Mouse (Mus musculus): ENCODE results near the gene Trio.

Gene Trio

DNA sequence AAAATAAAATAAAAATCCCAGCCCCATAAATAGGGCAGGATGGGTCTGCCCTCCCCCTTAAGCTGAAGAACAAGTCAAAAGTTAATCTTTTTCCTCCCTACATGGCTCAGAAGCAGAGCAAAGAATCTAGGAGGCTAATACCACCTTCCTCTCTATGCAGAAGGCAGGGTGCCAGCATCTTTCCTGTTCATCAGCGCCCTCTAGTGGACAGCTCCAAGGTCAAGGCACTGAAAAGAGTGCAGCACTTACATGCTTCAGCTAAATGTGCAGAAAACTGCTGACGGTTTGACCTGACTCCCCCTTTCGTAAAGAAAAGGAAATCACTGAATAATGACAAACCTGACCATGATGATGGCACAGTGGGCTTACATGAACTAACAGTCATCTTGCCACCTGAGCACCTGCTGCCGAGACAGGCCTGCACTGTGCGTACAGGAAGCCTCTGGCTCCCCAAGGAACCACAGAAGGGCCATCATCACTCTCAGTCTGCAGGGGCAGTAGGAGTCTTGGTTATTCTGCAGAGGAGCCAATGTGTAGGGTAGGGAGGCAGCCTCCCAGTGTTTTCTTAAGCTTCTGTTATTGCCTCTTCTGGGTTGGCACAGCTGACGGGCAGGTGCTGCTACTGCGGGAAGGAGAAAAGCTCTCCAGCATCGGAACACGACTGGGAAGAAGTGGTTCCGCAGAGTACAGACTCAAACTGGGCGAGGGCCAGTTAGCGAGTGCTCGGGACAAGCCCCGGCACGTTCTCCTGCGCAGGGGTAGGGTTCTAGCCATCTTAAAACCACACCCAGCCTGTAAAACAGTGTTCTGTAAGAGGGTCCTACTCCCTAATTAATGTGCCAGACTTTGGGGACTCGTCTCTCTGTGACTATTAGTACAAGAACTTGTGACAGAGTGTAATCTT, 141.0 kb downstream of the Trio start:
- DNase-seq (ENCODE audit: low read depth in 2 of 2, low spot score in 2 of 2) = peak; percentile 63 to 75

GRCm38 (mm10) chr15:27883881-27884280, 141.8 kb downstream of the Trio start:
- DNase-seq (ENCODE audit: low read depth in 2 of 2, low spot score in 2 of 2) = no peak

GRCm38 (mm10) chr15:27882898-27883297, 142.8 kb downstream of the Trio start:
- DNase-seq (ENCODE audit: low read depth in 2 of 2, low spot score in 2 of 2) = no peak

DNA sequence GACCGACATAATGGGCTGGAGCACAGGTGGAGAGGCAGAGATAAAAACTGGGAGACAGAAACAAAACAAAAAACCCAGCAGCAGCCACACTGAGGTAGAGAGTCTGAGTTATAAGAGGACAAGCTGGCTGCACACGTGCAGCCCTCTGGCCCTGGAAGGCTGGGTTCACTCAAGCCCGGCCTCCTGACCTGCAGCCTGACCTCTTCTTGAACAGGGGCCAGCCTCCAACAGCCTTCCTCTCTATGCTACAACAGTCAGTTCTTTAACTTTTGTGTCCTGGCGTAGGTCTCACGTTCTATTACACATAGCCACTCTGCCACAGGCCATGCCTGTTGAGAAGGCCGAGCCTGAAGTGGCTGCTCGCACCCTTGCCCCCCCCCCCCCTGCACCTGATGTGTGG, 147.8 kb downstream of the Trio start:
- no peak for DNase-seq (ENCODE audit: low read depth in 2 of 2, low spot score in 2 of 2)

DNA sequence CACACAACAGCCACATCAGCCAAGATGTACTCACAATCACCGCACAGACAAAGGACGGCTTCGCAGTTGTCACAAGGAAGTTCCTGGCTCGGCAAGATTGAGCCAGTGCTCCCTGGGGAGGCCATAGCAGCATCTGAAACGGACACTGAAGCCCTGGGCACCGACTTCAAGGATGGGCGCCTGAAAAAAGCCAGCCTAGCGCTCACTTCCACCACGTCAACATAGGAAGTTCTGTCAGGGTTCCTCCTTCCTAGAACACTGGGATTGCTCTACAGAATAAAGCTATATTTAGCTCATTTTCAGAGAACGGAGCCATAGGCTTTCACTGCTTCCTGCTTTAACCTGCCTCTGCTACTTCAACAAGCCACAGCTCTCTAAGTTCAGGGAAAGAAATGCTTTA, 149.3 kb downstream of the Trio start:
- DNase-seq (ENCODE audit: low read depth in 2 of 2, low spot score in 2 of 2) = no peak

GRCm38 (mm10) chr15:27875753-27876152, 149.9 kb downstream of the Trio start:
- no peak for DNase-seq (ENCODE audit: low read depth in 2 of 2, low spot score in 2 of 2)

GRCm38 (mm10) chr15:27873747-27874320, 151.8 kb downstream of the Trio start:
- DNase-seq (ENCODE audit: low read depth in 2 of 2, low spot score in 2 of 2) = no peak

- DNase-seq (ENCODE audit: low read depth in 2 of 2, low spot score in 2 of 2) = no peak
These were observed 153.4 kb downstream of the Trio start for GRCm38 (mm10) chr15:27872286-27872685.

GRCm38 (mm10) chr15:27871708-27872107, 153.9 kb downstream of the Trio start:
- no peak for DNase-seq (ENCODE audit: low read depth in 2 of 2, low spot score in 2 of 2)

- DNase-seq (ENCODE audit: low read depth in 2 of 2, low spot score in 2 of 2) = no peak
These were observed 154.4 kb downstream of the Trio start for GRCm38 (mm10) chr15:27871260-27871659.

- DNase-seq (ENCODE audit: low read depth in 2 of 2, low spot score in 2 of 2) = no peak
These were observed 156.6 kb downstream of the Trio start for GRCm38 (mm10) chr15:27869001-27869400.

- DNase-seq (ENCODE audit: low read depth in 2 of 2, low spot score in 2 of 2) = no peak
These were observed 157.8 kb downstream of the Trio start for GRCm38 (mm10) chr15:27867831-27868230.

GRCm38 (mm10) chr15:27866471-27866870, 159.2 kb downstream of the Trio start:
- DNase-seq (ENCODE audit: low read depth in 2 of 2, low spot score in 2 of 2) = no peak

DNA sequence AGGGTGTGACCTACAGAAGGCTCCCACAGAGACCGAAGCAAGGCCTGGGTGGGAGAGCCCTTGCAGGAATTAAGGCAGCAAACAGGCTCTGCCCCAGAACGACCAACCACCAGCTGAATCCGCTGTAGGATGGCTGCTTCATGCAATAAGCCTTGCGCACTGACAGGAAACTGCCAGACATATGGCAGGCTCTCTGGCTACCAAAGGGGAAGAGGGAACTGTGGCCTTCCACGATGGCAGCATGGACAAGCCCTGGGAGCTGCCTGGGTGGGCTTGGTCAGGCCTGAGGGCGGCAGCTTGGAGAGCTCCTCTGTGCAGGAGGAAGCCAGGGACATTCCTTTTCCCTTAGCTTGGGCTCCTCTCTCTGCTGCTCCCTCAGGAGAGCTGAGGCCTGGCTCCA, 159.6 kb downstream of the Trio start:
- no peak for DNase-seq (ENCODE audit: low read depth in 2 of 2, low spot score in 2 of 2)

GRCm38 (mm10) chr15:27864397-27864796, 161.3 kb downstream of the Trio start:
- no peak for DNase-seq (ENCODE audit: low read depth in 2 of 2, low spot score in 2 of 2)

DNA sequence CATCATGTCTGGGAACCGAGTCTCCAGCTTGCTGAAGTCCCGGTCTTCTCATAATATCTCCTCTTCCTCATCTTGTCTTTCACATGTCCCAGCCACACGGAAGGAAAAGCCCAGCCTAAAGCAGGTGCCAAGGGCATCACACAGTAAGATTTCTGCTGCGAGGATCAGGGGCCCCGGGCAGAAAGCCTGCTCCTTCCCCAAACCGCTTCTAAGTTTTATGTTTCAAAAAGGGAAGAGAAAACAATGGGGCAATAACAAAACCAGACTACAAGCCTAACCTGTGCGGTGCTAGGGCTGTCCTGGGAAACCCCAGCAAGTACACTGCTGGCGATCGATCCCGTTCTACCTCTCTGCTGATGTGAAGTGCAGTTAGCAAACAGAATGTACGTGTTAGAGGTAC, 162.7 kb downstream of the Trio start:
- no peak for DNase-seq (ENCODE audit: low read depth in 2 of 2, low spot score in 2 of 2)

- DNase-seq (ENCODE audit: low read depth in 2 of 2, low spot score in 2 of 2) = no peak
These were observed 165.2 kb downstream of the Trio start for GRCm38 (mm10) chr15:27860439-27860838.

GRCm38 (mm10) chr15:27859590-27859989, 166.1 kb downstream of the Trio start:
- DNase-seq (ENCODE audit: low read depth in 2 of 2, low spot score in 2 of 2) = peak in 1 of 2 experiments; percentile 20

DNA sequence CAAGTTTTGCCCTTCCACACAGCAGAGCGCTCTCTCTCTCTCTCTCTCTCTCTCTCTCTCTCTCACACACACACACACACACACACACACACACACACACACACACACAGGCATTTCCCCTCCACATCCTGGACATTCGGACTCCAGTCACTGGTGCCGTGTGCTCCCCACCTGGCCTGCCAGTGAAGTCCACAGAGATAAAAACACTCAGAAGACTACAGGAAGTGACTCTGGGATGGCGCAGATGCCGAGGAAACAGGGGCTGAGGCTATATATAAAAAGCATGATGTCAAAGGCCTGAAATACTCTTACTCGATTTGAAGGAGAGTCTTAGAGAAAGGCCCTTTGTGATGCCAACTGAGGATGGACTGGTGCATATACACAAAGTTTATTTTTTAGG, 166.5 kb downstream of the Trio start:
- no peak for DNase-seq (ENCODE audit: low read depth in 2 of 2, low spot score in 2 of 2)

DNA sequence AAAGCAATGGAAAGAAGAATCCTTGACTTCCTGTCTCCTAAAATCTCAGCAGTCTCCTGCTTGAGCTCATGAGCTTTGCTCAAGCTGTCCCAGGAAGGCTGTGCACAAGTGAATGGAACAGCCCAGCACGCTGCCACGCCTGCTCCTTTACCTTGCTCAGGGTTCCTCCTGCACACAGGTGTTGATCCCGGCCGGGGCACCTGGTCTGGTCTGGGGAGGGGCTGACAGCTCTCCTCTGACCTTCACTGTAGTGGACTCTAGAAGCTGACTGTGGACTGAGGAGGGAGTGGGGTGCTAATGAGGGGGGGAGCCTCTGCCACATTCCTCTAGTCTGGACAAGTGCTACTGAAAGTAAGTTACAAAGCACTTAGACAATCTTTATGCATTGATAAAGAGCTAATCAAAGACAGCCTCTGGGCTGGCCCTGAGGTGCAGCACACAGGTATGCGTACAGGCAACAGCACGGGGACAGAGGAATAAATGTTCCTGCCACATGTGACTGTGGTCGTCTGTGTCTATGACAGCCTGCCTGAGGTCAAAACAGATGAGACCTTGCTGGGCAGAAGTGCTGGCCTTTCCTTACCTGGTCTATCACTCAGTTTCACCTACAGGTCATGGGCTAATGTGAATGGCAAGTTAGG, 167.3 kb downstream of the Trio start:
- DNase-seq (ENCODE audit: low read depth in 2 of 2, low spot score in 2 of 2) = no peak

GRCm38 (mm10) chr15:27857242-27857641, 168.4 kb downstream of the Trio start:
- no peak for DNase-seq (ENCODE audit: low read depth in 2 of 2, low spot score in 2 of 2)

Data from CD8-positive naive resting alpha-beta T cell, adult 2 months (primary cell).